Mouse (Mus musculus) inflammation-experienced regulatory T-cells (primary cell): ENCODE data around the gene Myrip. TPM values are rescaled to one million over a fixed set of nuclear protein-coding genes. Genes with fewer than 3 reads are reported as not detected.

ENCODE experiments used
- polyA plus RNA-seq, 2 experiments: library from polyadenylated mRNA; unstranded; fragments of 100-300 nt; shearing (Covaris generic); gene quantifications; one replicate each; pipeline ENCODE4 v1.2.1; 2017

Gene Myrip
- 1 to 10 TPM in 1 of 2 experiments, under 1 TPM in 1; 0.35 to 2.4 TPM for polyA plus RNA-seq

GRCm38 (mm10) chr9:120301213-120301612, at the start of gene Myrip:
Myrip (plus strand) TSS chr9:120301513.

GRCm38 (mm10) chr9:120492010-120492399, 190.7 kb downstream of the Myrip start, which contains the start of gene Eif1b:
Eif1b (plus strand) TSS chr9:120492232.

Other genes starting within 250 kb of the Myrip start
- under 1 TPM; 0.08 to 0.15 TPM for gene Cx3cr1, start 231.6 kb upstream of the Myrip start, polyA plus RNA-seq
- gene Ccr8, start 209.4 kb upstream of the Myrip start, polyA plus RNA-seq = 100 to 1,000 TPM in 1 of 2 experiments, 10 to 100 TPM in 1; 29.6 to 189 TPM
- gene Slc25a38, start 191.1 kb upstream of the Myrip start, polyA plus RNA-seq = 10 to 100 TPM; 50.3 to 51.9 TPM
- 1,000 to 10,000 TPM; 1,278 to 1,616 TPM for gene Rpsa, start 173.8 kb upstream of the Myrip start, polyA plus RNA-seq
- gene Mobp, start 151.8 kb upstream of the Myrip start, polyA plus RNA-seq = 1 to 10 TPM in 1 of 2 experiments, not detected in 1; 2.0 TPM
- 10 to 100 TPM; 93.8 to 99.0 TPM for gene Eif1b, start 190.7 kb downstream of the Myrip start, polyA plus RNA-seq
- gene Entpd3, start 238.3 kb downstream of the Myrip start, polyA plus RNA-seq = 1 to 10 TPM in 1 of 2 experiments, under 1 TPM in 1; 0.49 to 1.8 TPM